In genomic region chr8:104413770-104414169, GRCm38 (mm10) we compare ENCODE assay signal across 11 mouse cellular contexts. TPM values are rescaled to one million over a fixed set of nuclear protein-coding genes. Genes with fewer than 3 reads are reported as not detected.
A peak's percentile ranks its signal among the peaks of the same experiment; 100 is the strongest.
DNase-seq lines count a peak whose midpoint lies in the region; ATAC-seq and TF ChIP-seq lines count a peak whose summit lies in the region.
"Had no signal": no experiment of that assay in that cellular context is flagged by ENCODE, and none has a peak within 500 bp of the region (broad histone marks: within the 10 kb centered on the region; RNA-seq: fewer than 3 reads in every experiment).

No protein-coding gene starts in this region.

- no peak overlapping the region for H3K4me3 ChIP-seq in intestine, embryonic 14.5 days (ENCODE audit: low read depth, low read length)
- H3K4me3 ChIP-seq in intestine, postnatal 0 days (ENCODE audit: low read depth, low read length) = no peak overlapping the region
- no peak overlapping the region for H3K4me3 ChIP-seq in forebrain, embryonic 16.5 days (replicated peaks; ENCODE audit: low read length)
- H3K4me3 ChIP-seq in midbrain, embryonic 15.5 days = no peak overlapping the region

- H3K4me2 ChIP-seq in intestine, embryonic 14.5 days (ENCODE audit: low read length) = no peak overlapping the region
- no peak overlapping the region for H3K4me2 ChIP-seq in intestine, postnatal 0 days (replicated peaks; ENCODE audit: low read depth)
- no peak overlapping the region for H3K4me2 ChIP-seq in forebrain, embryonic 16.5 days (ENCODE audit: low read length)
- no peak overlapping the region for H3K4me2 ChIP-seq in midbrain, embryonic 15.5 days

- H3K27ac ChIP-seq in intestine, embryonic 14.5 days (ENCODE audit: low read depth) = peak overlapping the region; percentile 2; the same call in 1 of the 2 replicates
- H3K27ac ChIP-seq in intestine, postnatal 0 days (ENCODE audit: low read depth, low read length) = no peak overlapping the region
- no peak overlapping the region for H3K27ac ChIP-seq in forebrain, embryonic 16.5 days (ENCODE audit: low read length)
- no peak overlapping the region for H3K27ac ChIP-seq in midbrain, embryonic 15.5 days

- TF ChIP-seq CTCF in intestine, postnatal 0 days (IDR thresholded peaks at IDR 0.05; ENCODE audit: low read depth) = no peak

- WGBS in intestine, embryonic 14.5 days = 65% methylated on average over 4 of the region's 4 CpGs
- 58% methylated on average over 4 of the region's 4 CpGs for WGBS in intestine, postnatal 0 days
- 83% methylated on average over 4 of the region's 4 CpGs for WGBS in forebrain, embryonic 16.5 days
- WGBS in midbrain, embryonic 15.5 days = 85% methylated on average over 4 of the region's 4 CpGs

- H3K27me3 ChIP-seq in intestine, embryonic 14.5 days (replicated peaks; ENCODE audit: control insufficient read depth, insufficient read depth, low read length) = no peaks in the 10 kb centered on the region
- no peaks in the 10 kb centered on the region for H3K27me3 ChIP-seq in intestine, postnatal 0 days (replicated peaks; ENCODE audit: control insufficient read depth, insufficient read depth, low read length)
- H3K27me3 ChIP-seq in forebrain, embryonic 16.5 days (replicated peaks; ENCODE audit: control insufficient read depth, insufficient read depth, low read length) = no peaks in the 10 kb centered on the region
- H3K27me3 ChIP-seq in midbrain, embryonic 15.5 days (replicated peaks) = no peaks in the 10 kb centered on the region

- peaks cover 21% of the 10 kb centered on the region for H3K36me3 ChIP-seq in intestine, embryonic 14.5 days (ENCODE audit: control insufficient read depth, insufficient read depth, low read length)
- H3K36me3 ChIP-seq in intestine, postnatal 0 days (ENCODE audit: control insufficient read depth, insufficient read depth) = peaks cover 10% of the 10 kb centered on the region; the same call in 1 of the 2 replicates
- peaks cover 11% of the 10 kb centered on the region for H3K36me3 ChIP-seq in forebrain, embryonic 16.5 days (ENCODE audit: control insufficient read depth, insufficient read depth)
- peaks cover 15% of the 10 kb centered on the region for H3K36me3 ChIP-seq in midbrain, embryonic 15.5 days (replicated peaks)

- H3K9me3 ChIP-seq in intestine, embryonic 14.5 days (ENCODE audit: control insufficient read depth, low read length) = no peaks in the 10 kb centered on the region
- H3K9me3 ChIP-seq in intestine, postnatal 0 days (ENCODE audit: control insufficient read depth) = no peaks in the 10 kb centered on the region
- H3K9me3 ChIP-seq in forebrain, embryonic 16.5 days (ENCODE audit: control insufficient read depth, low read length) = no peaks in the 10 kb centered on the region
- H3K9me3 ChIP-seq in midbrain, embryonic 15.5 days = no peaks in the 10 kb centered on the region

- peak; percentile 28 for DNase-seq in adrenal gland, adult 2 months
- DNase-seq in adrenal gland, postnatal 36 days = no peak
- no peak for DNase-seq in intestine, embryonic 14.5 days (ENCODE audit: low spot score)
- DNase-seq in frontal cortex, postnatal 14 days (ENCODE audit: low spot score in 2 of 2) = no peak
- DNase-seq in right cerebral cortex, postnatal 10 days (ENCODE audit: low spot score in 2 of 2) = no peak
- DNase-seq: cerebellum, adult 2 months; heart, postnatal 36 days; right cerebral cortex, adult 18-20 months had no signal

- peak; percentile 24; the same call in 1 of the 2 replicates for ATAC-seq in intestine, embryonic 14.5 days (replicated peaks; ENCODE audit: low FRiP score, low TSS enrichment, low read depth)
- no peak for ATAC-seq in intestine, postnatal 0 days
- ATAC-seq in forebrain, embryonic 16.5 days = peak; percentile 11; the same call in 1 of the 2 replicates
- peak; percentile 35; the same call in 1 of the 2 replicates for ATAC-seq in midbrain, embryonic 15.5 days (replicated peaks)

- H3K4me1 ChIP-seq in intestine, embryonic 14.5 days (replicated peaks; ENCODE audit: control insufficient read depth, insufficient read depth, low read length) = peaks cover 16% of the 10 kb centered on the region; the same call in 1 of the 2 replicates
- no peaks in the 10 kb centered on the region for H3K4me1 ChIP-seq in intestine, postnatal 0 days (replicated peaks; ENCODE audit: control insufficient read depth, insufficient read depth, low read length)
- H3K4me1 ChIP-seq in forebrain, embryonic 16.5 days (replicated peaks; ENCODE audit: control insufficient read depth, insufficient read depth, low read length) = no peaks in the 10 kb centered on the region
- no peaks in the 10 kb centered on the region for H3K4me1 ChIP-seq in midbrain, embryonic 15.5 days

- H3K9ac ChIP-seq in intestine, embryonic 14.5 days (ENCODE audit: low read length) = no peak overlapping the region
- no peak overlapping the region for H3K9ac ChIP-seq in intestine, postnatal 0 days (ENCODE audit: low read depth, low read length)
- no peak overlapping the region for H3K9ac ChIP-seq in forebrain, embryonic 16.5 days (replicated peaks; ENCODE audit: low read depth, low read length)
- H3K9ac ChIP-seq in midbrain, embryonic 15.5 days = no peak overlapping the region

RNA-seq across cellular contexts. Expression of gene Cmtm4, which starts 18.2 kb away (rescaled TPM):
- total RNA-seq in adrenal gland, adult 2 months (2021) = 10 to 100 TPM; 31.1 to 53.2 TPM
- polyA plus RNA-seq in adrenal gland, adult 2 months (2012; rRNA removed) = 19.1 and 19.5 TPM in 2 replicates
- total RNA-seq in adrenal gland, postnatal 36 days (2021) = 10 to 100 TPM; 47.7 to 60.9 TPM
- polyA plus RNA-seq in intestine, embryonic 14.5 days (2014; fragmentation: Nextera tagmentation; extraction: Ambion mirVana) = 7.0 and 7.5 TPM in 2 replicates
- 5.9 and 6.7 TPM in 2 replicates for polyA plus RNA-seq in intestine, postnatal 0 days (2015; fragmentation: Nextera tagmentation; extraction: Ambion mirVana)
- polyA plus RNA-seq in forebrain, embryonic 16.5 days (2015; fragmentation: Nextera tagmentation; extraction: Ambion mirVana) = 2.8 and 3.2 TPM in 2 replicates
- 2.4 and 2.6 TPM in 2 replicates for polyA plus RNA-seq in midbrain, embryonic 15.5 days (2015; fragmentation: Nextera tagmentation; extraction: Ambion mirVana)

RNA-seq across cellular contexts. Expression of gene Dync1li2, which starts 29.1 kb away (rescaled TPM):
- total RNA-seq in adrenal gland, adult 2 months (2021) = 100 to 1,000 TPM in 1 of 2 experiments, 10 to 100 TPM in 1; 90.6 to 168 TPM
- 9.5 and 10.5 TPM in 2 replicates for polyA plus RNA-seq in adrenal gland, adult 2 months (2012; rRNA removed)
- 100 to 1,000 TPM; 122 to 135 TPM for total RNA-seq in adrenal gland, postnatal 36 days (2021)
- polyA plus RNA-seq in intestine, embryonic 14.5 days (2014; fragmentation: Nextera tagmentation; extraction: Ambion mirVana) = 46.1 and 55.3 TPM in 2 replicates
- 19.0 and 20.4 TPM in 2 replicates for polyA plus RNA-seq in intestine, postnatal 0 days (2015; fragmentation: Nextera tagmentation; extraction: Ambion mirVana)
- 139 and 143 TPM in 2 replicates for polyA plus RNA-seq in forebrain, embryonic 16.5 days (2015; fragmentation: Nextera tagmentation; extraction: Ambion mirVana)
- polyA plus RNA-seq in midbrain, embryonic 15.5 days (2015; fragmentation: Nextera tagmentation; extraction: Ambion mirVana) = 112 and 123 TPM in 2 replicates
